Mouse (Mus musculus) stomach, embryonic 15.5 days (tissue): ENCODE results near the gene Nhsl1. TPM values are rescaled to one million over a fixed set of nuclear protein-coding genes. Genes with fewer than 3 reads are reported as not detected.

Experiments used
- ATAC-seq: fragments of 200-750 bp; cut with Nextera tagmentation; 2 replicates; pipeline ENCODE4 v1.8.0; 2017; ENCODE audit warnings: low read depth, moderate number of reproducible peaks, moderate TSS enrichment; ENCODE audit not compliant: insufficient read depth, low FRiP score
- H3K27ac ChIP-seq: fragments of 300-500 bp; sonication (generic); 2 replicates; pipeline ENCODE4 v1.5.1; 2015; ENCODE audit warnings: mild to moderate bottlenecking, inconsistent platforms
- H3K27me3 ChIP-seq: fragments of 300-500 bp; sonication (generic); replicated peaks from 2 replicates; pipeline ENCODE4 v1.6.1; 2015; ENCODE audit warnings: inconsistent platforms
- H3K36me3 ChIP-seq: fragments of 300-500 bp; sonication (generic); 2 replicates; pipeline ENCODE4 v1.6.1; 2015; ENCODE audit warnings: inconsistent platforms
- H3K4me1 ChIP-seq: fragments of 300-500 bp; sonication (generic); 2 replicates; pipeline ENCODE4 v1.6.1; 2015; ENCODE audit warnings: inconsistent platforms
- H3K4me2 ChIP-seq: fragments of 300-500 bp; sonication (generic); 2 replicates; pipeline ENCODE4 v1.6.1; 2015; ENCODE audit warnings: mild to moderate bottlenecking, inconsistent platforms
- H3K4me3 ChIP-seq: fragments of 300-500 bp; sonication (generic); replicated peaks from 2 replicates; pipeline ENCODE4 v1.5.1; 2015; ENCODE audit warnings: inconsistent platforms
- H3K9ac ChIP-seq: fragments of 300-500 bp; sonication (generic); 2 replicates; pipeline ENCODE4 v1.6.1; 2015; ENCODE audit warnings: inconsistent platforms
- H3K9me3 ChIP-seq: fragments of 300-500 bp; sonication (generic); 2 replicates; pipeline ENCODE4 v1.6.1; 2016; ENCODE audit warnings: inconsistent platforms
- WGBS: fragments of 180-500 bp; shearing (Covaris S2); methylation state at CpG from one replicate; pipeline ENCODE4 v1.1.7; 2015; 5-methylcytosine and 5-hydroxymethylcytosine counted together
- polyA plus RNA-seq: library from polyadenylated mRNA; unstranded; fragments of >200 nt; fragmentation: Nextera tagmentation; extraction: Ambion mirVana; gene quantifications from 2 replicates; pipeline ENCODE4 v1.2.1, GENCODE M21; 2015

Nhsl1 gene
- 7.0 and 8.2 TPM in 2 replicates for polyA plus RNA-seq

GRCm38 (mm10) chr10:18318916-18319481, at the start of gene Nhsl1:
Nhsl1 (plus strand) TSS chr10:18318985.
- Histone ChIP-seq H3K27ac (peak within 1 kb of the TSS; percentile 77), H3K36me3 (no peaks in the 10 kb centered on the region), H3K4me1 (peaks cover 12% of the 10 kb centered on the region), H3K27me3 (no peaks in the 10 kb centered on the region), H3K4me3 (peak within 1 kb of the TSS; percentile 78), H3K9me3 (no peaks in the 10 kb centered on the region), H3K4me2 (peak within 1 kb of the TSS; percentile 94), H3K9ac (peak within 1 kb of the TSS; percentile 86)
- peak; percentile 69 for ATAC-seq
- WGBS = under 1% methylated on average over 62 of the region's 63 CpGs

- no peaks in the 10 kb centered on the region for H3K4me1 ChIP-seq
- H3K4me3 ChIP-seq = no peak overlapping the region
- H3K9ac ChIP-seq = no peak overlapping the region
- H3K4me2 ChIP-seq = no peak overlapping the region
- no peak for ATAC-seq
- no peaks in the 10 kb centered on the region for H3K36me3 ChIP-seq
- no peaks in the 10 kb centered on the region for H3K27me3 ChIP-seq
- no peak overlapping the region for H3K27ac ChIP-seq
- 78% methylated on average over 4 of the region's 4 CpGs for WGBS
- H3K9me3 ChIP-seq = no peaks in the 10 kb centered on the region
Measured at GRCm38 (mm10) chr10:18276090-18276734, 42.6 kb upstream of the Nhsl1 start.

GRCm38 (mm10) chr10:18283991-18284390, 34.8 kb upstream of the Nhsl1 start:
- no peak overlapping the region for H3K9ac ChIP-seq
- H3K4me1 ChIP-seq = no peaks in the 10 kb centered on the region
- no peaks in the 10 kb centered on the region for H3K36me3 ChIP-seq
- H3K9me3 ChIP-seq = no peaks in the 10 kb centered on the region
- H3K4me2 ChIP-seq = no peak overlapping the region
- no peak overlapping the region for H3K4me3 ChIP-seq
- WGBS = 83% methylated on average over 5 of the region's 5 CpGs
- no peaks in the 10 kb centered on the region for H3K27me3 ChIP-seq
- no peak for ATAC-seq
- H3K27ac ChIP-seq = no peak overlapping the region

GRCm38 (mm10) chr10:18289512-18289911, 29.3 kb upstream of the Nhsl1 start:
- Histone ChIP-seq H3K9me3 (no peaks in the 10 kb centered on the region), H3K36me3 (no peaks in the 10 kb centered on the region), H3K27me3 (no peaks in the 10 kb centered on the region), H3K9ac (no peak overlapping the region), H3K27ac (no peak overlapping the region), H3K4me1 (no peaks in the 10 kb centered on the region), H3K4me3 (no peak overlapping the region), H3K4me2 (no peak overlapping the region)
- WGBS = 38% methylated on average over 1 of the region's 1 CpGs
- ATAC-seq = no peak

GRCm38 (mm10) chr10:18305106-18305505, 13.7 kb upstream of the Nhsl1 start:
- WGBS = 66% methylated on average over 5 of the region's 5 CpGs
- Histone ChIP-seq H3K27ac (no peak overlapping the region), H3K4me1 (no peaks in the 10 kb centered on the region)

GRCm38 (mm10) chr10:18315071-18315470, 3.7 kb upstream of the Nhsl1 start:
- Histone ChIP-seq H3K9ac (no peak overlapping the region), H3K4me2 (no peak overlapping the region), H3K9me3 (no peaks in the 10 kb centered on the region), H3K4me3 (no peak overlapping the region), H3K36me3 (no peaks in the 10 kb centered on the region), H3K4me1 (peaks cover 3% of the 10 kb centered on the region), H3K27ac (no peak overlapping the region), H3K27me3 (no peaks in the 10 kb centered on the region)
- ATAC-seq = no peak
- whole genome bisulfite sequencing = 88% methylated on average over 1 of the region's 1 CpGs

More at GRCm38 (mm10) chr10:18305106-18305505, 13.7 kb upstream of the Nhsl1 start:
- H3K9ac ChIP-seq = no peak overlapping the region
- H3K9me3 ChIP-seq = no peaks in the 10 kb centered on the region; the same call in 1 of the 2 replicates
- no peak overlapping the region for H3K4me3 ChIP-seq
- H3K4me2 ChIP-seq = no peak overlapping the region
- ATAC-seq = no peak
- H3K36me3 ChIP-seq = no peaks in the 10 kb centered on the region
- no peaks in the 10 kb centered on the region for H3K27me3 ChIP-seq

GRCm38 (mm10) chr10:18317521-18317920, 1.3 kb upstream of the Nhsl1 start:
- WGBS = 39% methylated on average over 10 of the region's 10 CpGs
- Histone ChIP-seq H3K4me3 (no peak overlapping the region), H3K9me3 (no peaks in the 10 kb centered on the region), H3K27me3 (no peaks in the 10 kb centered on the region), H3K27ac (no peak overlapping the region), H3K9ac (no peak overlapping the region), H3K36me3 (no peaks in the 10 kb centered on the region), H3K4me2 (no peak overlapping the region), H3K4me1 (peaks cover 3% of the 10 kb centered on the region)
- ATAC-seq = no peak

- H3K4me3 ChIP-seq = peak overlapping the region; percentile 78
- H3K4me1 ChIP-seq = peaks cover 5% of the 10 kb centered on the region
- H3K27ac ChIP-seq = peak overlapping the region; percentile 77
- 3% methylated on average over 59 of the region's 89 CpGs for WGBS
- peak; percentile 86 for ATAC-seq
- peak overlapping the region; percentile 94 for H3K4me2 ChIP-seq
- H3K36me3 ChIP-seq = no peaks in the 10 kb centered on the region
- no peaks in the 10 kb centered on the region for H3K9me3 ChIP-seq
- no peaks in the 10 kb centered on the region for H3K27me3 ChIP-seq
- H3K9ac ChIP-seq = peak overlapping the region; percentile 86
Measured at GRCm38 (mm10) chr10:18317961-18318915, 547 bp upstream of the Nhsl1 start.

- Histone ChIP-seq H3K4me1 (peaks cover 12% of the 10 kb centered on the region), H3K4me2 (peak overlapping the region; percentile 94), H3K36me3 (no peaks in the 10 kb centered on the region), H3K4me3 (peak overlapping the region; percentile 78), H3K9ac (0 out of 2 replicates have a peak overlapping the region, but pooled peaks have one; percentile 86), H3K27ac (0 out of 2 replicates have a peak overlapping the region, but pooled peaks have one; percentile 77), H3K27me3 (no peaks in the 10 kb centered on the region), H3K9me3 (no peaks in the 10 kb centered on the region)
- no peak for ATAC-seq
- 18% methylated on average over 4 of the region's 4 CpGs for WGBS
Measured at GRCm38 (mm10) chr10:18319691-18320090, 906 bp downstream of the Nhsl1 start.

GRCm38 (mm10) chr10:18321861-18322260, 3.1 kb downstream of the Nhsl1 start:
- no peak for ATAC-seq
- Histone ChIP-seq H3K27ac (no peak overlapping the region), H3K36me3 (no peaks in the 10 kb centered on the region), H3K4me2 (no peak overlapping the region), H3K4me3 (no peak overlapping the region), H3K4me1 (peaks cover 12% of the 10 kb centered on the region), H3K9ac (no peak overlapping the region), H3K27me3 (no peaks in the 10 kb centered on the region), H3K9me3 (no peaks in the 10 kb centered on the region)
- 88% methylated on average over 6 of the region's 6 CpGs for WGBS

- Histone ChIP-seq H3K27ac (no peak overlapping the region), H3K4me2 (no peak overlapping the region), H3K36me3 (no peaks in the 10 kb centered on the region), H3K4me3 (no peak overlapping the region), H3K9me3 (no peaks in the 10 kb centered on the region), H3K27me3 (no peaks in the 10 kb centered on the region), H3K9ac (no peak overlapping the region), H3K4me1 (peaks cover 17% of the 10 kb centered on the region)
- 48% methylated on average over 4 of the region's 4 CpGs for WGBS
- ATAC-seq = no peak
Measured at GRCm38 (mm10) chr10:18323701-18324100, 4.9 kb downstream of the Nhsl1 start.
